Mouse (Mus musculus) gastrocnemius, adult 8-10 months (tissue): ENCODE results near the gene Ahr. TPM values are rescaled to one million over a fixed set of nuclear protein-coding genes. Genes with fewer than 3 reads are reported as not detected.

Source experiments
- DNase-seq, 2 experiments: peaks; one replicate each; pipeline ENCODE4 v3.0.0; 2022; ENCODE audit warnings: low spot score in 2 of 2
- total RNA-seq, 4 experiments: library from RNA; stranded (reverse); gene quantifications; 2 replicates each; pipeline ENCODE4 v1.2.4; 2022

The Ahr gene
- total RNA-seq, 4 experiments from 2014 or later, result 1.3 to 1.6 (median 1.4) TPM

DNA sequence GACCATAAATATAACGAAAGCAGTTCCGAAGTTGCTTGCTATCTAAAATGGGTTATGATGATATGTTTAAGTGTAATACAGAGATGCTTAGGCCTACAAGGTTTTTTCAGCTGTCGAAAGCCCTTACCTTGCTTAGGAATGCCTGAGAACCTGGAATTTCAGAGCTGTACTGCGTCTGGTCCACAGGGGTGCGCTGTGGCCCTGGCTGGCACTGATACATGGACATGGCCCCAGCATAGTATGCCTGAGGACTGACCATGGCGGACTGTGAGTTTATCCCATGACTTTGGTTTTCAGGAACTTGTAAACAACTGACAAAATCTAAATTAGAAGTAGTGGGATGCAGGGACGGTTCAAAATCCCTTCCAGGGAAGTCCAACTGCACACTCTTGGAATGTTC is 31.3 kb downstream of the Ahr start:
- DNase-seq, result no peak

DNA sequence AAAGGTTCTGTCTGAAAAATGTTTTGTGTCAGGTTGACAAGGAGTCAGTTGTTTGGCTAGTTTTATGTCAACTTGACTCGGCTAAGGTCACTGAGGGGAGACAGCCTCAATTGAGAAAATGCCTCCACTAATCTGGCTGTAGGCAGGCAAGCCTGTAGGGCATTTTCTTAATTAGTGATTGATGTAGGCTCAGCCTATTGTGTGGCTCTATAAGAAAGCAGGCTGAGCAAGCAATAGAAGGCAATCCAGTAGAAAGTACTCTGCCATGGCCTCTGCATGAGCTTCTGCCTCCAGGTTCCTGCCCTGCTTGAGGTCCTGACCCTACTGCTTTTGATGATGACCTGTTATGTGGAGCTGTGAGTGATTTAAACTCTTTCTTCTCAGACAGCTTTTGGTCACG is 33.4 kb downstream of the Ahr start:
- DNase-seq, result no peak

DNA sequence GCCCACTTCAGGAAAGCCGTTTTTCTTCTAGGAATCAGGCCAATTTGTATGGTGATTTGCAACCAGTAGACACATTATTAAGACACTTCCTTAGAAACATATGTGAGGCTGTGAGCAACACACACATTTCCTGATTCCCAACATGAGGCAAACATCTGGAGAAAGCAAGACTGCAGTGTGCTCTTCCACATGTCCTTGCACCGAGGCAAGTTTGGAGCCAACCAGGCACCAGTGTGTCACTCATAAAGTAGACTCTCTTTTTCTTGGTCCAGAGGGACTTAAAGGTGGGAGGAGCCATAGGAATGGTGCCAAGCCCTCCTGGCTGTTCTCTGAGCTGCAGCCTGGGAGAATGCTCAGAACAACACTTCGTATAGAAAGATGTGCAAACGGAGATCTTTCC is 39.6 kb downstream of the Ahr start:
- no peak for DNase-seq

DNA sequence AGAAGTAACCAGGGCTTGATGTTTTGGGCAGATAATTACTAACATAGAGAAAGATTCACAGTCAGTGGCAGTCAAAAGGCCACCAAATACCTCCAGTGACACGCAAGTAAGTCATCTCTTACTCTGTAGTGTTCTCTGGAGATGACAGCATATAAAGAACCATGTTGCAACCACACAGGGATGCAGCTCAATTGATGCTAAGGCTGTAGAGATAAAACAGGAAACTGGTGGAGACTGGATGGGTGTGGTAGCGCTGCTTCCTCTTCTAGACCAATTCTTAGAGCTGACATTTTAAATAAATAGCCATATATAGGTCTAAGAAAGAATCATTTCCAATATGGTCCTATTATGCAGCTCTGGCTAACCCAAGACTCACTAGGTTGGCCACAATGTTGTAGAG is 54.1 kb downstream of the Ahr start:
- no peak for DNase-seq

DNA sequence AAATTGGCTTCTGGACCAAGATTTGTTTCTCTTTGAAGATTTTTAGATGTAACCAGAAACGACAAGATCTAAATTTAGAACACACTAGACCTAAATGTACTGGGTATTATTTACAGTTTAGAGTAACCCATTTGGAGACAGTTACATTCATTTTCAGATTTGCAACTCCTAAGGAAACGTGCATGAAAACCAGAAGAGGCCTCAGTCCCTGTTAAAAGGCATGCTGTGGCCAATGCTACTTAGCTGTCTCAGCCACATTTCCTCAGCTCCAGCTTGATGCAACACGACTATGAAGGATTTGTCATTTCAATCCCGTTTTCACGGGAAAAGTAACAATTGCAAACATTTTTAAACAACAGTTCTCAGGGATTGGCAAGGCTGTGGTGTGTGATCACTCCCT is 55.9 kb downstream of the Ahr start:
- DNase-seq, result no peak

DNA sequence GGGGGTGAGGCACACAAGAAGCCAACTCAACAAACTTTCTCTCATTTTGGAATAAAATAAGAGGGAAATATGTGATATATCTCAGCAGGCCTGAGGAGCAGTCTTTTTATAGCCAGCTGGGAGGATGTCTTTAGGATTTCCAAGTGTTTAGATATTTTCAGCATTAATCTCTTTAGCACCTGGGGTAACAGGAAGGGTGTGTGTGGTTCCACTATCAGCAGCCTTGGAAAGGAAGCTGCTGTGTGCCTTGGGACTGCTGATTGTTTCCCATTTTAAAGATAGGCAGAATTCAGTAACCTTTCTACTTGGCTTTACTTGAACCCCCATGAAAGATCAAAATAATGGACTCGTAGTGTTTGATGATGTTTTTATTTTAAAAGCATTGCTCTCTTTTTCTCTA is 71.4 kb downstream of the Ahr start:
- DNase-seq, result no peak

DNA sequence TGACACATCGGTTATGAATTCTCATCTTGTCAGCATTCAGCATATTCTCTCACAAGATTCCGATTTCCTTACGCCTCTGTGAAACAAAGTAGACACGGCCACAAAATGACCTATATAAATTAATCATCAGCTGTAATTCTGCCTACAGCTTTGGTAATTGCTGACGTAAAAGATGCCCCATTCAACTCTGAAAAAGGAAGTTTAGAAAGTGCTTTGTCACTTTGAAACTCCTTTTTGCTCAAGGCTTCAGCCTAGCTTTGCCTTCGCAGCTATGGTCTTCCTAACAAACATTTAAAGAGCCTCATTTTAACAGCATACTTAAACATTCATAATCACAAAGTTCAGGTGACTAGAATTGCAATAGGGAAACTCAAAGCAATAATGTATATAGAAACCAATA is 72.2 kb downstream of the Ahr start:
- DNase-seq, result no peak

DNA sequence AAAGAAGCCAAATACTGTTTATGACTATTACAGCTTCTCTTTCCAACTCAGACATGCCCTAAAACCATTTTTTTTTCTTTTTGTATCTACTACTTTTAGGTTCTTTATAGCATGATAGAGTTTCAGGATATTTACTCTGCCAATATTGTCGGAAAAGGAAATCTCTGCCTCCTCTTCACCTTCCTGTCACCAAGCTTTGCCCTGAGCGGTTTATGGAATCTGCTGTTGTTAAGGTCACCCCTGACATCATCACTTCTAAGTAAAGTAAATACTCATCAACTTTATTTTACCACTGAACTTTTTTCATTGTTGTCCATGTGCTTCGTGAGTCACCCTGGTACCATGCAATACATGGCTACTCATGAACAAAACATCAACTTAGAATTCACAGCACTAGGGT is 75.2 kb downstream of the Ahr start:
- DNase-seq, result no peak
